Mouse (Mus musculus) bone marrow macrophage, adult 2 months (primary cell): ENCODE data around the gene Stard3. TPM values are rescaled to one million over a fixed set of nuclear protein-coding genes. Genes with fewer than 3 reads are reported as not detected.

ENCODE experiments used
- H3K27ac ChIP-seq: 2 replicates; pipeline ENCODE4 v1.5.1; 2012; ENCODE audit warnings: low read depth, low read length; ENCODE audit not compliant: insufficient read depth
- H3K4me1 ChIP-seq: 2 replicates; pipeline ENCODE4 v1.6.1; 2012; ENCODE audit warnings: low read length; ENCODE audit not compliant: control insufficient read depth, insufficient read depth
- H3K4me3 ChIP-seq: 2 replicates; pipeline ENCODE4 v1.5.1; 2012; ENCODE audit warnings: mild to moderate bottlenecking, low read length, moderate library complexity; ENCODE audit not compliant: insufficient read depth
- CTCF ChIP-seq: IDR thresholded peaks from 2 replicates; pipeline ENCODE4 v1.5.1; 2012; ENCODE audit warnings: low read depth, mild to moderate bottlenecking, low read length, moderate library complexity
- POLR2A ChIP-seq: IDR thresholded peaks from 2 replicates; pipeline ENCODE4 v1.6.1; 2012; ENCODE audit warnings: mild to moderate bottlenecking, low read depth, low read length, borderline replicate concordance
- polyA plus RNA-seq: library from polyadenylated mRNA; stranded (reverse); fragments of >200 nt; gene quantifications from 2 replicates; pipeline ENCODE4 v1.2.4, GENCODE M21; 2012; ENCODE audit not compliant: missing spikeins, insufficient read depth, insufficient read length

Stard3 gene
- polyA plus RNA-seq, 1 experiment = 62.3 TPM

DNA sequence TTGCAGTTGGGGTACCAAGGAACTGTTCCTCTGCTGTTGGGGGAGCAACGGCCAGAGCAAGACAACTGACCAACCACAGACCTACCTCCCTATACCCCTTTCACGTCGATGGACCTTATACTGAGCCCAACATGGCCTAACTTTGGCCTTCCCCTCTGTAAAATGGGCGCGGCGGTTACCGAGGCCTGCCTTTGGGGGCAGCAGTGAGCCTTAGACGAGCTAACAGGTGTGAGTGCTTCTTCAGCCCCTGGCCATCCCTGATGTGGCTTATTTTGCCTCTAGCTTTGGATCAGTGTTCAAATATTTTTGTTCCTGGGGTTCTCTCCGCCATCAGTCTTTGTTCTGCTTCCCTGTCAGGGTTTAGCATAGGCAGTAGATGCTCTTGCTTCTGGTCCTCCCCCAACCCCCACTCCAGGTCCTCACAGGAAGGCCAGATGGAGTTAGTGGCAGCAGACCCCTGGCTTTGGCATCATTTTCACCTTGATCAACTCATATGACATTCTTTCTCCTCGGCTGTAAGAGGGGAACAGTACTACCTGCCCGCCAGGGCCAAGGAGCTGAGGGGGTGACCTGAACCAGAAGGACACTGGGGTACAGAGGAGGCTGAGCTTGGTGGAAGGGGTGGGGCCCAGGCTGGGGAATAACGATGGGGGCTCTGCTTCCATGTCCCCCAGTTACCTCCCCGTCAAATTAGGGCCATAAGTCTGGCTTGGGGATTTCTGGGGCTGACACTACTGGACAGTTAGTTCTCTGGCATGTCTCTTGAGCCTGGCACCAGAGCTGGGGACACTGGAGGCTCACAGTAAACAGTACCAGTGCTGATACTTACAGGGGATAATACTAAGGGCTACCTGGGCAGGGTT, 21.7 kb upstream of the Stard3 start:
- H3K4me1 ChIP-seq = no peaks in the 10 kb centered on the region
- no peak overlapping the region for H3K4me3 ChIP-seq
- H3K27ac ChIP-seq = no peak overlapping the region
- no peak for TF ChIP-seq CTCF
- no peak for TF ChIP-seq POLR2A

DNA sequence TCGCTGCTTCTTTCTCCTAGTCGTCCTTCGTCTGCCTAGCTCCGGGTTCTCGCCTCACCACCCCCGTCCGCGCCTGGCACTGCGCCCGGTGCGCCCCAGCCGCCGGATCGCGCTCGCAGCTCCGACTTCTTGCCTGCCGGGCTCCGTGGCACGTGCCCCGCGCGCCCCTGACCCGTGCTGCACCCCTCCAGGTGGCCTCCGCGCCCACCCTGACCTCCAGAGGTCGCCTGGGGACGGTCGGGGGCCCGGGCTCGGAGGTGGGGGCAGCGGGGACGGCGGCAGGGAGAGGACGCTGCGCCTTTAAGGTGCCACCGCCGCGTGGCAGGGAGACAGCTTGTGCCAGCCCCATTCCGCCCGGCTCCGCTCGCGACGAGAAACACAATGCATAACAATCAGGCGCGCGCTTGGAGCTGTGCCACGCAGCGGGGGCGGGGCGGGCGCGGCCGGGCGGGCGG, 19.6 kb upstream of the Stard3 start:
- no peaks in the 10 kb centered on the region for H3K4me1 ChIP-seq
- no peak for TF ChIP-seq CTCF
- no peak for TF ChIP-seq POLR2A
- no peak overlapping the region for H3K27ac ChIP-seq
- H3K4me3 ChIP-seq = peak overlapping the region; percentile 50

GRCm38 (mm10) chr11:98339071-98339501, 19.1 kb upstream of the Stard3 start:
- TF ChIP-seq CTCF (no peak), POLR2A (no peak)
- Histone ChIP-seq H3K4me1 (no peaks in the 10 kb centered on the region), H3K27ac (no peak overlapping the region), H3K4me3 (peak overlapping the region; percentile 50)

DNA sequence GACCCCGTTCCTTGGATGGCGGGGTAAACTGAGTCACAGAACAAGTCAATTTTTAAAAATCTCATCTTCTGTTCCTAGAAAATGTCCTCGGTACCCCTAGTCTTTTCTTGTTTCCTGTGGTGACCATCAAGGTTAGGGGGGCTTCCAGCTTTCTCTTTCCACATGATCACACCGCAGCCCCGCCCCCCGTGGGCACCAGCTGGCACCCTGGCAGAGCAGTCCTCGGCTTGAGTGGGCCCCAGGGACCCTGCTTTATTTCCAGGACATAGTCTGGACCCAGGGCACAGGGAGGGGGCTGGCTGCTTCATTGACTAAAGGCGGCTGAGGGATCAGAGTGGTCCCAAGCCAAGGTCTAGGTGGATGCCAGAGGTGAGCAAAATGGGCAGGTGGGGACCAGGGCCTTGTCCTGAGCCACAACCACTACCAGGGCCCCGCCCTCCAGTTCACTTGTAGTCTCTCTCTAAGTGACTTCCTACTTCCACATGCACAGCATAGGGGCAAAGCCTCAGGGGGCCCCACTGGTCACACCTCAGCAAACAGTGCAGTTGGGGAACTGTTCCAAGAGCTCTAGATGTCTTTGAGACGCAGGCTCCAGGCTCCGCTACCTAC, 18.4 kb upstream of the Stard3 start:
- no peak for TF ChIP-seq CTCF
- no peak for TF ChIP-seq POLR2A
- Histone ChIP-seq H3K4me1 (no peaks in the 10 kb centered on the region), H3K4me3 (no peak overlapping the region), H3K27ac (no peak overlapping the region)

DNA sequence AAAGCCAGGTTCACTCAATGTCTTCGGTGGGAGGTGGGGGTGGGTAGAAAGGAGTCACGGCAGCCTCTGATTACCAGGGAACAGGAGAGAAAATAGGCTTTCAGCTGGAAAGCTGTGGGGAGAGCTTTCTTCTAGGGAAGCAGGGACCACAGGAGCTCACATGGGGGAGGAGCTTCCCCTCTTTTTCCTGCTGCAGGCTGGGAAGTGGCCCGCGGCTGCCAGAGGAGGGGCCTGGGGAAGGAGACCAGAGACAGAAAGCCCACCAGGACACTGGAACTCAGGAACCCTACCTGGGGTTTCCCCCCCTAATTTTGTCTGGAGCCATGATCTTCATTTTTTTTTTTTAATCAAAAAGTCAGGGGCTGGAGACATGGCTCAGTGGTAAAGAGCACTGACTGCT, 17.6 kb upstream of the Stard3 start:
- no peak for TF ChIP-seq CTCF
- TF ChIP-seq POLR2A = no peak
- H3K4me3 ChIP-seq = no peak overlapping the region

DNA sequence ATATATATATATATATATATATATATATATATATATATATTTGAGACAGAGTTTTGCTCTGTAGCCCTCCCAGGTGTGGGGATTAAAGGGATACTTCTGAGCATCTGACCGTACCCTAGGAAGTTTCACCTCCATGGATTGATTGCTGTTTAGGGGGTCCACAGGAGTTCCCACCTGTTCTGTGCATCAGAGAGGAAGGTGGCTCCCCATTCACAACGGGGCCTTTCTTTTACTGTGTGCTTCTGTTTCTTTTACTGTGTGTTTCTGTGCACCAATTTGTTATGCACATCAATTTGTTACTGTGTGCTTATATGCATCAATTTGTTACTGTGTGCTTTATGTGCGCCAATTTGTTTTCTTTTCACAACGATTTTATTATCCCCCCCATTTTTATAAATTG, 17.0 kb upstream of the Stard3 start:
- no peak for TF ChIP-seq CTCF
- no peak for TF ChIP-seq POLR2A
- no peak overlapping the region for H3K4me3 ChIP-seq
- no peak overlapping the region for H3K27ac ChIP-seq
- no peaks in the 10 kb centered on the region for H3K4me1 ChIP-seq

More for the DNA sequence above, 17.6 kb upstream of the Stard3 start:
- H3K4me1 ChIP-seq = no peaks in the 10 kb centered on the region
- no peak overlapping the region for H3K27ac ChIP-seq

GRCm38 (mm10) chr11:98342000-98342945, 15.9 kb upstream of the Stard3 start:
- TF ChIP-seq POLR2A (no peak), CTCF (peak; percentile 99)
- Histone ChIP-seq H3K27ac (no peak overlapping the region), H3K4me3 (no peak overlapping the region)

DNA sequence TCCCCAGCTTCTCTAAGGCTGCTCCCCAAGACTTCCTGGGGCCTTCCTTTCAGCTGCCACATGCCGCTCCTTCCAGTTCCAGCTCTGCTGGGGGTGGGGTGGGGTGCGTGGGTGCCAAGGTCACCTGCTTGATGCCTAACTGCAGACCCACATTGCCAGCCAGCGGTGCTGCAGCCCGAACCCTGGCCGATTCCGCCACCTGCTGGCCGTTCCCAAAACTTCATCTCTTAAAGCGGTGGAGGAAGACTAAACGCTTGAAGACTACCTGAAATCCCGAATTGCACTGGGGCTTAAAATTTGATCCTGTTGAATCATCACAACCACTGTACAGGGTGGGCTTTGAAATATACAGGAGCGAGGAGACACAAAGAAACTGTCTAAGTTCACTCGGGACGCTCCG, 12.9 kb upstream of the Stard3 start:
- Histone ChIP-seq H3K4me3 (no peak overlapping the region), H3K27ac (no peak overlapping the region), H3K4me1 (no peaks in the 10 kb centered on the region)
- TF ChIP-seq CTCF (peak; percentile 69), POLR2A (no peak)

More at GRCm38 (mm10) chr11:98342000-98342945, 15.9 kb upstream of the Stard3 start:
- H3K4me1 ChIP-seq = no peaks in the 10 kb centered on the region

GRCm38 (mm10) chr11:98346168-98346567, 12.0 kb upstream of the Stard3 start:
- Histone ChIP-seq H3K4me1 (no peaks in the 10 kb centered on the region), H3K27ac (no peak overlapping the region), H3K4me3 (no peak overlapping the region)
- TF ChIP-seq CTCF (no peak), POLR2A (no peak)
